Mouse (Mus musculus) hindbrain, embryonic 12.5 days (tissue): ENCODE measurements at regions not wholly inside any gene's neighbourhood (a gene's known extent, or its start where the extent isn't known, plus 50 kb on each side); places are given as distances from the start of the nearest gene placed in this dataset.

ENCODE experiments used
- ATAC-seq: fragments of 200-750 bp; cut with Nextera tagmentation; 2 replicates; pipeline ENCODE4 v1.8.0; 2017; ENCODE audit warnings: moderate TSS enrichment; ENCODE audit not compliant: low FRiP score
- H3K27ac ChIP-seq: fragments of 300-500 bp; sonication (generic); 2 replicates; pipeline ENCODE4 v1.5.1; 2016; ENCODE audit warnings: mild to moderate bottlenecking
- H3K27me3 ChIP-seq: fragments of 300-500 bp; sonication (generic); 2 replicates; pipeline ENCODE4 v1.6.1; 2016; ENCODE audit warnings: mild to moderate bottlenecking
- H3K36me3 ChIP-seq: fragments of 300-500 bp; sonication (generic); 2 replicates; pipeline ENCODE4 v1.6.1; 2016; ENCODE audit warnings: mild to moderate bottlenecking
- H3K4me1 ChIP-seq: fragments of 300-500 bp; sonication (generic); 2 replicates; pipeline ENCODE4 v1.6.1; 2016
- H3K4me2 ChIP-seq: fragments of 300-500 bp; sonication (generic); replicated peaks from 2 replicates; pipeline ENCODE4 v1.6.1; 2016; ENCODE audit warnings: mild to moderate bottlenecking
- H3K4me3 ChIP-seq: fragments of 300-500 bp; sonication (generic); 2 replicates; pipeline ENCODE4 v1.5.1; 2016; ENCODE audit warnings: mild to moderate bottlenecking
- H3K9ac ChIP-seq: fragments of 300-500 bp; sonication (generic); 2 replicates; pipeline ENCODE4 v1.6.1; 2016; ENCODE audit warnings: mild to moderate bottlenecking, moderate library complexity
- H3K9me3 ChIP-seq: fragments of 300-500 bp; sonication (generic); replicated peaks from 2 replicates; pipeline ENCODE4 v1.6.1; 2016; ENCODE audit warnings: mild to moderate bottlenecking
- WGBS: fragments of 180-500 bp; shearing (Covaris S2); methylation state at CpG from one replicate; pipeline ENCODE4 v1.1.7; 2016; 5-methylcytosine and 5-hydroxymethylcytosine counted together

DNA sequence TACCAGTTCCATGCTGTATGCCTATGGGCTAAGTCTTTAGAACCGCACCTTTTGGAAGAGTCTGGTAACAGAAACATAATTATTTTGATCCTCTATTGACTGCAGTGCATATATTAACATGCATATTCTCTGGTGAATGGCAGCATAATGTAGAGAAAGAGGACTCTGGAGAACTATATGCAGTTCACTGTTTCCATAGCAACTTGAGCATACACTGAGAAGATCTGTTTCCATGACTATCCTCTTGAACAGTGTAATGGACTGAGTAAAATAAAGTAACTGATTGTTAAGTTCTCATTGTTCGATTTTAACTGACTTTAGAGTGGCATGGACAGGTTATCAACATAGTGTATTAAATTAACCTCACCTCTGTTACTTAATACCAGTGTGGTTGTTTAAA, 147.6 kb upstream of the 2610001J05Rik start:
- ATAC-seq, result peak; percentile 68
- H3K9ac ChIP-seq, result no peak overlapping the region
- no peaks in the 10 kb centered on the region for H3K9me3 ChIP-seq
- H3K4me3 ChIP-seq, result no peak overlapping the region
- H3K27me3 ChIP-seq, result no peaks in the 10 kb centered on the region
- WGBS, result 72% methylated on average over 2 of the region's 2 CpGs
- H3K4me2 ChIP-seq, result no peak overlapping the region
- H3K4me1 ChIP-seq, result no peaks in the 10 kb centered on the region
- H3K27ac ChIP-seq, result no peak overlapping the region
- H3K36me3 ChIP-seq, result no peaks in the 10 kb centered on the region

DNA sequence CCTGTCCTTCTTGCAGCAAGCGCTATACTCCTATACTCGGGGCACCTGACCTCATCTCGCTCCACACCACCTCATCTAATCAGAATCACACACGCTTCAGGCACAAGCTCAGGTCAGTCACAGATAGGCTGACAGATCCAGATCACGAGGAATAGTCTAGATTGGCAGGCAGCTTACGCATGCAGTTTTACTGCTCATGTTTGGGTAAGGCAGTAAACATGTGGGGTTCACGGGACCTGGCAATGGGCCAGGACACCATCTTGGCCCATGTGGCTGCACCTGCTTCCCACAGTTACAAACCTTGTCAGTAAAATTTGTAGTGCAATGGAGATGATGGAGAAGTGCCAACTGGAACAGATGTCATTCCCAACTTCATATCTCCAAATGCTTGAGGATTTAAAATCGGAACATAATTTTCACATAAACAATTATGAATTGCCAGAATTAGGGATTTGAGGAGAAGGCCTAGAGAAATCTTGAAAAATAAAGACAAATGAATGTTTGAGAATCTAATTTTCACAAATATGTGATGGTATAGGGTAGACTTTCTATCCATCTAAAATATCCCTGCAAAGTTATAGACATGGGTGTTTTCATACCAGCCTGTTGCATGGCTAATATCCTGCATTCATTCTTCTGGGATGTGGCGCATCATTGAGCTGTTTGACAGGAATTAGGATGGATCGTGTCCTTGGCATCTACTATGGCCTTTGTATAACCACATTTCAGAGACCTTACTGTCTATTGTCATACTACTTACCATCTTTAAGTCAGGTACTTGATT, 111.5 kb upstream of the 2610001J05Rik start:
- no peaks in the 10 kb centered on the region for H3K4me1 ChIP-seq
- no peak overlapping the region for H3K27ac ChIP-seq
- no peaks in the 10 kb centered on the region; the same call in 1 of the 2 replicates for H3K9me3 ChIP-seq
- no peak overlapping the region for H3K4me2 ChIP-seq
- 92% methylated on average over 10 of the region's 10 CpGs for WGBS
- no peaks in the 10 kb centered on the region for H3K36me3 ChIP-seq
- H3K27me3 ChIP-seq, result no peaks in the 10 kb centered on the region
- H3K9ac ChIP-seq, result no peak overlapping the region
- no peak for ATAC-seq
- no peak overlapping the region for H3K4me3 ChIP-seq

DNA sequence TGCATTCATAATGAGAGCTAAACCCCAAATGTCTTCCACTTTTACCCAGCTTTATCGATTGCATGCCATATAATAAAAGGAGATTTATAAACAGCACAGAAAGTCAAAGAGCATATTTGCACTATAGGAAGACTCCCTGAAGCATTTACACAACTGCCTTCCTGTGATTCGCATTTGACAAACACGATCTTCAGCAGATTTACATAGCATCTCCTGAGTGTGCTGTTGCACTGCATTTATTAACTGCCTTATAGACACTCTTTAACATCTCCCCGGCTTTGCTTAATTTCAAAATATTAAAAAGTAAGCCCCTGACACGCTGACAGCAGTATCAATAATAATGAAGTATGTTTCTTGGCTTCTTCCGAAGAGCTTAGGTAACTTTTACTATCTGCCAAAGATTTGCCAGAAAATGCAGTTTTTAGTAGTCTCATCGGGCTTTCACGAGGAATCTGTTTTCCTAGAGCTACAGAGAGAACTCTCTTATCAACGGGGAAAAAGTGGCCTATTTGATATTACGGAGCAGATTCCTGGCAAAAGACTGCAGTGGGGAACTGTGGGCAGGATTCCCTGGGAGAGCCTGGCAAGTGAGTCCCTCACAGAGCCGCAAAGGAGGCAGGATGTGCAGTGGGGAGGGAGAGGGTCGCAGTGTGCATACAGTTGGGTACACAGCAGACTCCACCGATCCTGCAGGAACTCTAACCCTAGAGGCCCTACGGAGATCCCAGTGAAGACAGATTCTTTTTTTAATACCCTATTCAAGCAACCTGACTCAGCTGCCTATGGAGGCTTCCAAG, 103.6 kb upstream of the 2610001J05Rik start:
- Histone ChIP-seq H3K9me3 (peaks cover 4% of the 10 kb centered on the region; the same call in 1 of the 2 replicates), H3K4me3 (no peak overlapping the region), H3K4me1 (no peaks in the 10 kb centered on the region), H3K27ac (no peak overlapping the region), H3K9ac (no peak overlapping the region), H3K4me2 (no peak overlapping the region), H3K36me3 (no peaks in the 10 kb centered on the region), H3K27me3 (no peaks in the 10 kb centered on the region)
- no peak for ATAC-seq
- 86% methylated on average over 14 of the region's 14 CpGs for WGBS

DNA sequence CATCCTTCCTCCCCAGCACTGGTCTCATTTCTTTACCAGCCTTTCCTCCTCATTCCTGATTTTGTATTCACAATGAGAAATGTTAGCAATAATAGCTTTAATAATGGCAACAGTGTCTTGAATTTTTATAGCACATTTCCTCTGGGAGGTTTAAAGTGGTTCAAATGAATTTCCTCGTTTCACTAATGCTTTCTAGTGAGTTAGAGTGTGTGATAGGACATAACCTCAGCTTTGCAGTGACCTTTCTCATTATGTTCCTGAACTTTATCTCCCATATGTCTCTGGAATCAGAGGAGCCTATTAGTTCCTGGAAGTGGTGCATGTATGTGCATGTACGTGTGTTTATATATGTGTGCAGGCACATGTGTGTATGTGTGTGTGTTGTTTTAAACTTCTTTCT, 93.2 kb upstream of the 2610001J05Rik start:
- WGBS, result 62% methylated on average over 2 of the region's 2 CpGs
- no peak overlapping the region for H3K4me3 ChIP-seq
- ATAC-seq, result no peak

DNA sequence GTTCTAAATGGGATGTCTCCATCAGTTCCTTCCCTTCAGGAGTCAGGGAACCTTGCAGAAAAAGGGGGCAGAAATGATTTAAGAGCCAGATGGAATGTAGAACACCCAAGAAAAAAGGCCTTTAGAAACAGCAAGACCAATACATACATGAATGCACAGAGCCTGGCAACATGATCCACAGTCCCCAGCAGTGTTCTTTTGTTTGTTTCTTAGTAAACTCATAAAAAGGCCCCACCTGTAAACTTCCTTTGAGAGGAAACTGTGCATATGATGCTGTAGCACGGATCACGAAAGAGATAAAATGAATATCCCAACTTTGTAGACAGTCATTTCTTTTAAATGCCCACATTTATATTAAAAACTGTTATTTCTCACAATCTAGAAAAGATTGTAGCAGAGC, 92.7 kb upstream of the 2610001J05Rik start:
- Histone ChIP-seq H3K4me1 (no peaks in the 10 kb centered on the region), H3K27me3 (no peaks in the 10 kb centered on the region), H3K36me3 (no peaks in the 10 kb centered on the region), H3K4me3 (no peak overlapping the region), H3K9ac (no peak overlapping the region), H3K4me2 (no peak overlapping the region), H3K27ac (no peak overlapping the region), H3K9me3 (no peaks in the 10 kb centered on the region)
- ATAC-seq, result no peak
- WGBS, result 57% methylated on average over 2 of the region's 2 CpGs

More for the DNA sequence above, 93.2 kb upstream of the 2610001J05Rik start:
- no peak overlapping the region for H3K27ac ChIP-seq
- no peak overlapping the region for H3K4me2 ChIP-seq
- no peaks in the 10 kb centered on the region for H3K4me1 ChIP-seq
- H3K36me3 ChIP-seq, result no peaks in the 10 kb centered on the region
- H3K27me3 ChIP-seq, result no peaks in the 10 kb centered on the region
- no peak overlapping the region for H3K9ac ChIP-seq
- no peaks in the 10 kb centered on the region for H3K9me3 ChIP-seq

DNA sequence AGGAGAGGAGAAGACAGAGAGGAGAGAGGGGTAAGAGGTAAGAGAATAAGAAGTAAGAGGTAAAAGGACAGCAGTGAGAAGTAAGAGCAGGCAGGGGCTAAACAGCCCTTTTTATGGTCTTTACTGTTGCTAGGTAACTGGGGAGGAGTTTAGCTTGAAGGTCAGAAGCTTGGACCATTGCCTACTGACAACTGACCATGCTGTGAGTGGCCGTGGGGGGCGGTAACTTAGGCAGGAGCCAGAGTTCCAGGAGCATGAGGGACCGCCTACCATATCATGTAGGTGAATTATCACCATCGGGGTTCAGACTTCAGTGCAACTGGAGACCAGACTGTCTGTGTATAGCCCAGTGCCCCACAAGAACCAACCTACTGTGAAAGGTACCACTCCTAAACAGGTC, 78.3 kb upstream of the 2610001J05Rik start:
- H3K9me3 ChIP-seq, result no peaks in the 10 kb centered on the region
- no peaks in the 10 kb centered on the region for H3K27me3 ChIP-seq
- no peak overlapping the region for H3K9ac ChIP-seq
- 74% methylated on average over 4 of the region's 4 CpGs for whole genome bisulfite sequencing
- H3K36me3 ChIP-seq, result no peaks in the 10 kb centered on the region
- no peaks in the 10 kb centered on the region for H3K4me1 ChIP-seq
- ATAC-seq, result no peak
- no peak overlapping the region for H3K4me3 ChIP-seq
- H3K27ac ChIP-seq, result no peak overlapping the region
- H3K4me2 ChIP-seq, result no peak overlapping the region

DNA sequence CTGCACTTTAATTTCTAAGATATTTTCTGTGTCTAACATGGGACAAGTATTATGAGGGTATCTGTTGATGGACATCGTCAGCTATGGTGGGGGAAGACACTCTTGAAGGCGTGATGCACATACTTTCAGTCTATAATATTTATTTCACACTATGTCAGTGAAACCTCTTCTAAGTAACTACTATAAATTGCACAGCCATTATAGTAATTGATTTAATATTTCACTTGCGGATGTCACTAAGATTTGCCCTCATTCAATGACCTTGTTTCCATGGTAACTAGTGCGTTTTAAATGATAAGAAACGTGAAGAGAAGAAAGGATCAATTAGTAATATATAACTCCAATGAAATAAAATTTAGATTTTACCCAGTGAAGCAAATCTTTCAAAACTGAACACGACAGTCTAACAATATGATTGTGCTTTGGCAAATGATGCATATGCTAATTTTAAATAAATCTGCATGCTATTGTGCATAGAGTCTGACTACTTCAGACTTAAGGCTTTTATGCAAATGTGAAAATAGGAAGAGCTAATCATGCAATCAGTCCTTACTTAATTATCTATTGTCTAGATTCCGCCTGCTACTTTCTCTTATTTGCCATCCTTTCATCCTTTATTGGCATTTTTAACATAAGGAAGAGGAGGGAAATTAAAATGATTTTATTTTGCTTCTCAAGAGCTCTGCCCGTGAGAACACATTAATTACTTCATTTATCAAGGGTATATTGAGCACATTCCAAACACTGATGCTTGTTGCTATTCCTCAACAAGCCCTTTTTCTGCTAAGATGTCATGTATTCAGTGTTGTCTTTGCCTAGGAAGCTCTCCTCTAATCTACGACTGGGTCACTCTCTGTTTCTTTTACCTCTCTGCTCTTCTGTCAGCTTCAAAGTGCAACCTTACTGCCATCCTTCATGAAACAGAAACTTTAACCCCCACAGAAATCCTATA, 49.8 kb upstream of the 2610001J05Rik start:
- H3K27ac ChIP-seq, result no peak overlapping the region
- no peak overlapping the region for H3K9ac ChIP-seq
- H3K9me3 ChIP-seq, result no peaks in the 10 kb centered on the region
- no peaks in the 10 kb centered on the region for H3K27me3 ChIP-seq
- H3K4me1 ChIP-seq, result no peaks in the 10 kb centered on the region
- H3K36me3 ChIP-seq, result no peaks in the 10 kb centered on the region
- ATAC-seq, result no peak
- H3K4me3 ChIP-seq, result no peak overlapping the region
- H3K4me2 ChIP-seq, result no peak overlapping the region
- WGBS, result 71% methylated on average over 9 of the region's 9 CpGs
